Mouse (Mus musculus): ENCODE data around the gene Esp3.

DNA sequence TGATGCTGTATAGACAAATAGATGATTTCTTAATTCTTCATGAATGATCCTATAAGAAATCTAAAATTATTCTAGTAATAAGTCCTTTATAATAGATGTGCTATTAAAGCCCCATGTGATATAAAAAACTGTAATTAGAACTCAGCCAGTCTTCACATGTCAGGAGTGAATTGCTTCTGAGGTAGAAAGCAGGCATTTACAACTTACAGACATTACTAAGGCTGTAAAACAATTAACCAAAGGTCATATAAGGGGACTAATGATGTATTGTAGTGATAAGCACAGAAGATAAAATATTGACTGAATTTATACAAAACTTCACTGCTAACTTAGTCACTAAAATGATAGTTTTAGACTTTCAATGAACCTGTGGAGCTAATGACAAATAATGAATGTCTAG, 40.6 kb upstream of the Esp3 start:
- TF ChIP-seq CTCF (IDR thresholded peaks at IDR 0.05; ENCODE audit: borderline replicate concordance, extremely low read depth, insufficient read depth, insufficient read length) (no peak), POLR2A (IDR thresholded peaks at IDR 0.05; ENCODE audit: borderline replicate concordance, extremely low read depth, insufficient read depth, insufficient read length, poor library complexity, severe bottlenecking) (no peak)
